Mouse (Mus musculus): Measurements from ENCODE around the gene Ly6g6c.

DNA sequence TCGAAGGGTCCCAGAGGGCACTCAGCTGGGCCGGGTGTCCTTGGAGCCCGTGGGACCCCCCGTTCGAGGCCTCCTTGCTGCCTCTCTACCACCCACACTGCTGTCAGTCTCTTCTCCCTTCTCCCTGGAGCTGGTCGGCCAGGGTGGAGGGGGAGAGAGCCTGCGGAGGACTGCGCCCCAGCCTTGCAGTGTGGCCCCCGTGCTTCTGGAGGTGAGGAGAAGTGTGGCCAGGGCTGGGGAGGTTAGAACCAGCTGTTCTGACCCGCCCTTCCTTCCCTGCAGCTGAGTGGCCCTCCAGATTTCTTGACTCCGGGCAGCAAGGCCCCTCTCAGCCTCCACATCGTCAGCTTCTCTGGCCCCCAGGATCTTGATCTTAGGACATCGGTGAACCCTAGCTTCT lies 40.9 kb upstream of the Ly6g6c start:
- TF ChIP-seq TAL1 (IDR thresholded peaks at IDR 0.05; ENCODE audit: low read length) (no peak), GATA1 (IDR thresholded peaks at IDR 0.05; ENCODE audit: low read length) (no peak)

Measured in erythroblast, embryonic 14.5 days (primary cell).